Mouse (Mus musculus) midbrain, embryonic 11.5 days (tissue): Measurements from ENCODE around the gene Txnrd3. TPM values are rescaled to one million over a fixed set of nuclear protein-coding genes. Genes with fewer than 3 reads are reported as not detected.

ENCODE experiments used
- ATAC-seq: fragments of 200-750 bp; cut with Nextera tagmentation; 2 replicates; pipeline ENCODE4 v1.8.0; 2017; ENCODE audit warnings: moderate TSS enrichment, moderate library complexity; ENCODE audit not compliant: low FRiP score
- DNase-seq: peaks from one replicate; pipeline ENCODE4 v3.0.0; 2015; ENCODE audit warnings: low spot score; ENCODE audit errors: missing footprints
- H3K27ac ChIP-seq: fragments of 300-500 bp; sonication (generic); 2 replicates; pipeline ENCODE4 v1.5.1; 2014; ENCODE audit warnings: low read depth, low read length
- H3K27me3 ChIP-seq: fragments of 300-500 bp; sonication (generic); 2 replicates; pipeline ENCODE4 v1.6.1; 2014; ENCODE audit warnings: mild to moderate bottlenecking, low read length, moderate library complexity, mixed read lengths; ENCODE audit not compliant: control insufficient read depth, insufficient read depth
- H3K36me3 ChIP-seq: fragments of 300-500 bp; sonication (generic); 2 replicates; pipeline ENCODE4 v1.6.1; 2014; ENCODE audit warnings: mild to moderate bottlenecking, low read length, moderate library complexity, mixed read lengths; ENCODE audit not compliant: control insufficient read depth, insufficient read depth
- H3K4me1 ChIP-seq: fragments of 300-500 bp; sonication (generic); 2 replicates; pipeline ENCODE4 v1.6.1; 2014; ENCODE audit warnings: low read length; ENCODE audit not compliant: control insufficient read depth, insufficient read depth
- H3K4me2 ChIP-seq: fragments of 300-500 bp; sonication (generic); 2 replicates; pipeline ENCODE4 v1.6.1; 2014; ENCODE audit warnings: mild to moderate bottlenecking, moderate library complexity
- H3K4me3 ChIP-seq: fragments of 300-500 bp; sonication (generic); 2 replicates; pipeline ENCODE4 v1.5.1; 2014; ENCODE audit warnings: low read depth, low read length
- H3K9ac ChIP-seq: fragments of 300-500 bp; sonication (generic); 2 replicates; pipeline ENCODE4 v1.6.1; 2014; ENCODE audit warnings: low read length
- H3K9me3 ChIP-seq: fragments of 300-500 bp; sonication (generic); 2 replicates; pipeline ENCODE4 v1.6.1; 2016; ENCODE audit warnings: low read length; ENCODE audit not compliant: control insufficient read depth
- WGBS: fragments of 180-500 bp; shearing (Covaris S2); extraction: QIAGEN DNeasy Blood & Tissue Kit; methylation state at CpG from one replicate; pipeline ENCODE4 v1.1.7; 2014; 5-methylcytosine and 5-hydroxymethylcytosine counted together
- polyA plus RNA-seq: library from polyadenylated mRNA; unstranded; fragments of >200 nt; fragmentation: Nextera tagmentation; extraction: Ambion mirVana; gene quantifications from 2 replicates; pipeline ENCODE4 v1.2.1, GENCODE M21; 2014

Txnrd3 gene
- polyA plus RNA-seq, 1 experiment from 2014 or later, result 14.3 TPM

DNA sequence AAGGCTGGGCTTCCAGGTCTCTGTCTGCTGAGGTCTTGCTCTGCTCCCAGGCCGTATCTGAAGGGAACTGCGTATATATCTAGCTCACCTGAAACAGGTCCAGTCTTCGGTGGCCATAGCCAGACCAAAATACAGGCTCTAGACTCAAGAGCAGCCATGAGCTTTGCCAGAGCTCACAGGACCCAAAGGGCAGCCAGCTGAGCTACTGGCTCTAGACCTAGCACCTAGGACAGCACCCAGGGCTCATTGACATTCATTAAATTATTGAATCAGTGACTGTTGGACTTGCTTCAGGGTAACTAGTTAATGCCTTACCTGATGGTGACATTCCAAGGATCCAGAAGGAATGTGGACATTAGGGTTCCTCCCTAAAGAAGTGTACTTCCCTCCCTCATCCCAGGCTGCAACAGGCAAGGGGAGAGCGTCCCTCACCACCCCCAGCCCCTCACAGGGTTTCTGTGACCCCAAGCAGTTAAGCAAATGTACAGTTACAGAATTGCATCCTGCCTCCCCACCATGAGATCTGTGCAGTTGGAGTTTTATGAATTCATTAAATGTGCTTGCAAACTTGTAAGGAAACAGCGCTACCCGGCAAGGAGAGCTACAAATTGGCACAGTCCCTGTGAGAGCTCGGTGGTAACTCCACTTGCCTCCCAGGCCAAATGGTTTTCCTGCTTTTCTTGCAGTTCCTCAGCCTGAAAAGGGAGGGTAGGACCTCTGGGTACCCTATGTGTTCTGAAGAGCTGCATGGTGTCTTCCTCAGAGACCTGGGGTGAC lies 29.0 kb upstream of the Txnrd3 start:
- DNase-seq (peak; percentile 74), ATAC-seq (no peak)
- no peak overlapping the region for H3K4me3 ChIP-seq
- WGBS, result 75% methylated on average over 7 of the region's 7 CpGs
- peak overlapping the region; percentile 54; the same call in 1 of the 2 replicates for H3K9ac ChIP-seq
- H3K27ac ChIP-seq, result peak overlapping the region; percentile 93
- no peaks in the 10 kb centered on the region for H3K36me3 ChIP-seq
- no peaks in the 10 kb centered on the region for H3K27me3 ChIP-seq
- no peak overlapping the region for H3K4me2 ChIP-seq
- H3K4me1 ChIP-seq, result peaks cover 27% of the 10 kb centered on the region
- H3K9me3 ChIP-seq, result no peaks in the 10 kb centered on the region

DNA sequence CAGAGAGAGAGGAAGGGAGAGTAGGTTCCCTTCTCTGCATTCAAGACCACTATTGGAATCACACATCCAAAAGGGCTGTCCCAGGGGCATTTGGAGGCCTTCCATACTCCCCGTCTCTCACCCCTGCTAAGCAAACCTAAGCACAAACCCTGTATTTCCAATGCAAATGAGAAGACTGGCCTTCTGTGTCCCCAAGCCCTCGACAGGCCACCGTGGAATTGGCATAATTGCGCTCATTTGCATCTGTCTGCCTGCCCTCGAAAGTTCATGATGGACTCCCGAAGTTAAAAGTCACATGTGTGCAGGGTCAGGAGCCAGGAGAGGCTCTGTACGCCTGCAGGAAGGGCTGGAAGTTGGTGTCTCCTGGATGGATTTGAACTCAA lies 28.4 kb upstream of the Txnrd3 start:
- H3K9ac ChIP-seq, result no peak overlapping the region

DNA sequence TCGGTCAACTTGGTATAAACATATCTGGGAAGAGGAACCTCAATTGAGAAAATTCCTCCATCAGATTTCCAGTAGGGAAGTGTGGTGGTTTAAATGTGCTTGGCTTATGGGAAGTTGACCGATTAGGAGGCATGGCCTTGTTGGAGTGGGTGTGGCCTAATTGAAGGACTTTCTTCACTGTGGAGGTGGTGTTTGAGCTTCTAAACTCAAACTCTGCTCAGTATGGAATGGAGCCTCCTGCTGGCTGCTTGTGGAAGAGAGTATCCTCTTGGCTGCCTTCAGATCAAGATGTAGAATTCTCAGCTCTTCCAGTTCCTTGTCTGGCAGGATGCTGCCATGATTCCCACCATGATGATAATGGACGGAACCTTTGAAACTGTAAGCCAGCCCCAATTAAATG lies 21.1 kb upstream of the Txnrd3 start:
- Histone ChIP-seq H3K36me3 (no peaks in the 10 kb centered on the region), H3K4me3 (no peak overlapping the region), H3K9ac (no peak overlapping the region), H3K9me3 (no peaks in the 10 kb centered on the region), H3K4me1 (no peaks in the 10 kb centered on the region), H3K27ac (no peak overlapping the region), H3K27me3 (no peaks in the 10 kb centered on the region), H3K4me2 (no peak overlapping the region)
- ATAC-seq (no peak), DNase-seq (no peak)
- 89% methylated on average over 3 of the region's 3 CpGs for WGBS

More for the DNA sequence above, 28.4 kb upstream of the Txnrd3 start:
- Histone ChIP-seq H3K36me3 (no peaks in the 10 kb centered on the region), H3K4me3 (no peak overlapping the region), H3K4me1 (peaks cover 27% of the 10 kb centered on the region), H3K4me2 (no peak overlapping the region), H3K9me3 (no peaks in the 10 kb centered on the region), H3K27ac (peak overlapping the region; percentile 93; the same call in 1 of the 2 replicates), H3K27me3 (no peaks in the 10 kb centered on the region)
- 41% methylated on average over 7 of the region's 7 CpGs for WGBS
- DNase-seq (no peak), ATAC-seq (0 out of 2 replicates have a peak, but pooled peaks have one; percentile 17)

DNA sequence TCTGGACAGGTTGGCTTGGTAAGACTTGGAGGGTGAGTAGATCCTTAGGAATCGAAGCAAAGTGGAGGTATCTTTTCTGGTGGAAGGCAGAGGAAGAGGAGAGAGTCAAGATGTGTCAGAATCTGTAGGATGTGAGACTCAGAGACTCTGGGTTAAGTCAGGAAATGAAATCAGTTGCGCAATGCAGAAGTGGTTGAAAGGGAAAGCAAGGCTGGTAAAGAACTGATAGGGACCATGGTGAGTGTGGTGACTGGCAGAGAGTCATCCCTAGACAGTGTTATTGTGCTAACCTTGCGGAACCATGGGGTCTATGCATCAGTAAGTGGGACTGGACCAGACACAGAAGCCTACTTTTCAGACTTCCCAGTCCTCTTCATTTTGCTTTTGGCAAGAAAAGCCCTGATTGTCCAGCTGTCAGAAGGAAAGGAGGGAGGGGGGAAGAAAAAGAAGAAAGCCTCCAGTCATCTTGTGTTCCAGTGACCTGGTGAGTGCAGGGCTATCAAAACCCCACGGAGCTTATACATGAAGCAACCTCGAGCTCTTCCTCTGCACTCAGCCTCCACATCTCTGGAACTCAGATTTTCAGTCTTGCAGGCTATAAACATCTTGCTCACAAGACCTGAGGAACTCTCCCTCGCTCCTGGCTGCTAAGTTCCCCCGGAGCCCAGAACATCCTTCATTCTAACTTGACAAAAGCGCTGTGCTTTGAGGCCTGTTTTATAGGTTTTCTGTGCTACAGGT lies 15.6 kb upstream of the Txnrd3 start:
- Histone ChIP-seq H3K27ac (no peak overlapping the region), H3K9me3 (no peaks in the 10 kb centered on the region), H3K4me3 (no peak overlapping the region), H3K9ac (no peak overlapping the region), H3K36me3 (no peaks in the 10 kb centered on the region), H3K27me3 (no peaks in the 10 kb centered on the region), H3K4me2 (no peak overlapping the region), H3K4me1 (peaks cover 3% of the 10 kb centered on the region; the same call in 1 of the 2 replicates)
- WGBS, result 77% methylated on average over 8 of the region's 8 CpGs
- DNase-seq (peak; percentile 79), ATAC-seq (no peak)

DNA sequence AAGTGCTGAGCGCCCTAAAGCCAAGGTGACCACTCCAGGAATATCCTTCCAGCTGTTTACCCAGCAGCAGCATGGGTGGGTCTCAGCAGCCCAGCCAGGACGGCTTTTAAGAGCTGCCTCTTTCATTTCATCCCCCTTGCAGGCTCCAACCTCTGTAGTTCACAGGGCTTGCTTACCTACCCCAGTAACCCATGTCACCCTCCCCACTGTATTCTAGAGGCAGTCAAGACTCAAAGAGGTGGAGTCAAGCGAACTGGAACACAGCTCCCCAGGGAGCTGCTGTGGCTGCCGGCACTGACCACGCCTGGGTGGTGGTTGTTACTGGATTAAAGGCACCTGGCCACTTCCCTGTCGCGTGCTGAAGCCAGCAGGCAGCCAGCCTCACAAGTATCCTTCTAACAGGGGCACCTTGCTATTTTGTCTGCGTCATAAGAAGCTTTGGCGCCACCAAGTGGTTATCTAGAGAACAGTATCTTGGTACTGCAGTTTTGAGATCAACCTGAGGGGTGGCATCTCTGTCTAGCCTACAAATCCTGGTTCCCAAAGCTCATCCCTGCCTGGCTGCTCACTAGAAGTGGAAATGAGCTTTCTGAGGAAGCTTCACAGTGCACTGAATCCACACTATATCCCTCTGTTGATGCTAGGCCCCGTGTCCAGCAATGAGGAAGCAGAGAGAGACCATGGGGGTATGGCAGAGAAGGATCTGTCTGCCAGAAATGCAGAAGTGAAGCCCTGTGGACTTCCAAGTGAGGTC lies 11.8 kb upstream of the Txnrd3 start:
- Histone ChIP-seq H3K9me3 (no peaks in the 10 kb centered on the region), H3K9ac (no peak overlapping the region), H3K4me3 (no peak overlapping the region), H3K4me1 (peaks cover 5% of the 10 kb centered on the region), H3K27ac (no peak overlapping the region), H3K36me3 (no peaks in the 10 kb centered on the region), H3K27me3 (no peaks in the 10 kb centered on the region), H3K4me2 (no peak overlapping the region)
- 12% methylated on average over 10 of the region's 10 CpGs for WGBS
- peak; percentile 82 for ATAC-seq
- DNase-seq, result peak; percentile 98

DNA sequence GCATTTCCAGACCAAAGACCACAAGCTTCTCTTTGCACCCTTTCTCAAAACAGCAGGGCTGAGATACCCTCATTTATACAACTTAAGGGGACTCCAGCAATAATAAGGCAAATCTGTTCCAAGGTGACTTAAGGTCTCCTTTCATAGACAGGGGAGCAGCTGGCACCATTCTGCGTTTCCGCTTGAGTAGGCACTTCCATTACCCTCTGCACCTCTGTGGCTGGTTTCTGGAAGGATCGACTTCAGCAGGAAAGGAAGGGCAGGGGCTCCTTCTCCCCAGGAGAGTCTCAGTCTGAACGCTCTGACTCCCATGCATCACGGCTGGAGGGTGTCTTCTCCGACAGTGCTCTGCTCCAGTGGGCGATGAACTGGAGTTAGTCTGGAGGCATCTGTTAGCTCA lies 10.7 kb upstream of the Txnrd3 start:
- Histone ChIP-seq H3K9me3 (no peaks in the 10 kb centered on the region), H3K27me3 (no peaks in the 10 kb centered on the region), H3K27ac (no peak overlapping the region), H3K4me2 (no peak overlapping the region), H3K4me1 (peaks cover 5% of the 10 kb centered on the region), H3K9ac (no peak overlapping the region), H3K36me3 (no peaks in the 10 kb centered on the region), H3K4me3 (no peak overlapping the region)
- 73% methylated on average over 7 of the region's 7 CpGs for WGBS
- DNase-seq, result no peak
- ATAC-seq, result no peak

DNA sequence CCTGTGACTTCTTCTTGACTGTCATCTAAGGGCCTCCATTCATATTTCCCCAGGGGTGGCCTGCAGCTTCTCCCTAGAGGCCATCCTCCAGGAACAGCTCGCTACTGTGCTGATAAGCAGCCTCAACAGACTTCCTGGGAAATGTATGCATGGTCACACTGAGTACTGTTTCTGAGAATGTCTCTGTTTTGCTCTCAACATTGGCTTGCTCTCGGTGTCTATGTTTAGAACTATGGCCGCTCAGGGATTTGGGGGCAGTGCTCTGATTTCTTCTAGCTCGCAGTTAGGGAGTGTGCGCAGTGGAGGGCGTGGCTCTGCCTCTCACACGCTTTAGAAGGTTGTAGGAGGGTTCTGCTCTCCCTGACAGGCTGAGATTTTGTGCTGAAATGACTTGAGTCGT lies 9.4 kb upstream of the Txnrd3 start:
- ATAC-seq, result no peak
- WGBS, result 47% methylated on average over 8 of the region's 8 CpGs
- H3K9me3 ChIP-seq, result no peaks in the 10 kb centered on the region

DNA sequence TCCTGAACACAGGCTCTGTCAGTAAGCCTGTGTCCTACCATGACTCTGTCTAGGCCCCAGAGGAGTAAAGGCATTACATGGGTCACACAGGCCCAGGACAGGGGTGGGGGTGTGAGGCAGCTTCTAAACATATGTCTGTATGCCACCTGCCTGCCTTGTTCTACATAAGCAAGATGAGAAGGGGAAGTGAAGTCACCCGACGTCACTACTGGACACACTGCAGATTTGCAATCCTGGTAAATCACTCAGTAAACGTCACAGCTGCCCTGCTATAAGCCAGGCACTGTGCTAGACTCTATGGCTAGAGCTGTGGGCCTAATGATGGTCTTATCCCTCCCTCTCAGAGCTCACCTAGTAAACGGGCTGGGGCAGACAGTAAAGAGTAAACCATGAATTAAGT lies 5.8 kb upstream of the Txnrd3 start:
- no peaks in the 10 kb centered on the region for H3K27me3 ChIP-seq
- no peak overlapping the region for H3K4me2 ChIP-seq
- ATAC-seq, result no peak
- 79% methylated on average over 4 of the region's 4 CpGs for WGBS
- no peak overlapping the region for H3K4me3 ChIP-seq
- H3K27ac ChIP-seq, result no peak overlapping the region
- peaks cover 2% of the 10 kb centered on the region; the same call in 1 of the 2 replicates for H3K4me1 ChIP-seq
- no peak overlapping the region for H3K9ac ChIP-seq
- DNase-seq, result no peak
- H3K36me3 ChIP-seq, result no peaks in the 10 kb centered on the region
- H3K9me3 ChIP-seq, result no peaks in the 10 kb centered on the region

More for the DNA sequence above, 9.4 kb upstream of the Txnrd3 start:
- Histone ChIP-seq H3K27me3 (no peaks in the 10 kb centered on the region), H3K4me2 (no peak overlapping the region), H3K4me3 (no peak overlapping the region), H3K36me3 (no peaks in the 10 kb centered on the region), H3K4me1 (peaks cover 5% of the 10 kb centered on the region), H3K9ac (0 out of 2 replicates have a peak overlapping the region, but pooled peaks have one; percentile 5), H3K27ac (no peak overlapping the region)
- no peak for DNase-seq
